Mouse (Mus musculus): ENCODE data around the gene Tnnt1. TPM values are rescaled to one million over a fixed set of nuclear protein-coding genes. Genes with fewer than 3 reads are reported as not detected.
A peak's percentile ranks its signal among the peaks of the same experiment; 100 is the strongest.

The Tnnt1 gene
- polyA plus RNA-seq, 1 experiment: 4.4 TPM

GRCm38 (mm10) chr7:4498251-4498650, 17.9 kb downstream of the Tnnt1 start:
- Histone ChIP-seq H3K4me1 (ENCODE audit: control insufficient read depth, insufficient read depth, low read length) (peaks cover 64% of the 10 kb centered on the region), H3K27ac (ENCODE audit: insufficient read depth, low read depth, low read length) (peak overlapping the region; percentile 17; the same call in 1 of the 2 replicates), H3K4me3 (ENCODE audit: insufficient read depth, low read length) (peak overlapping the region; percentile 95)
- TF ChIP-seq CTCF (IDR thresholded peaks at IDR 0.05; ENCODE audit: low read depth, low read length) (no peak), POLR2A (IDR thresholded peaks at IDR 0.05; ENCODE audit: borderline replicate concordance, low read depth, low read length) (no peak)

DNA sequence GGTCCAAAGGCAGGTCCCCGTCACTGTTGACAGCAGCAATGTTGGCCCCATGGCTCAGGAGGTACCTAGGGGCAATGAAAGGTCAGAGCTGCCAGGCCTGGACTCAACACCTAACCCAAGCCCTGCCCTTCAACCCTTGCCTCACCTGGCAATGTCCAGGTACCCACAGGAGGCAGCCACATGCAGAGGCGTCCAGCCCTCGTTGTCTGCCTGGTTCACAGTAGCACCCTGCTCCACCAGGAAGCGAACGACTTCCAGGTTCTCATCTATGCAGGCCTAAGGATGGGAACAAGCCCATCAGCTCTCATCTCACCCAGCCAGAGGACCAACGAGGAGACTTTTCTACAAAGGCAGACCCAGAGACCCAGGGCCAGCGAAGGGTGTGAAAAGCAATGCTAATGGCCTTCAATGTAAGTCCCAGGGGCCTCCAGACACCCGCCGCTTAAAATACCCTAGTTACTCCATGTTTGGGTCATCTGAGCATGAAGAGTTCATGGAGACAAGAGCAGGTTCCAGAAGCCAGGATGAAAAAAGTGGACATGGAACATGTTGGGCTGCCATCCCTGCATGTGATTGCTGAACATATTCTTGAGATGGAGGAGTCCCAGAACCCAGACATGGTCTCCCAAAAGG, 18.8 kb downstream of the Tnnt1 start:
- H3K27ac ChIP-seq (ENCODE audit: insufficient read depth, low read depth, low read length): no peak overlapping the region
- no peak for TF ChIP-seq CTCF (IDR thresholded peaks at IDR 0.05; ENCODE audit: low read depth, low read length)
- TF ChIP-seq POLR2A (IDR thresholded peaks at IDR 0.05; ENCODE audit: borderline replicate concordance, low read depth, low read length): no peak
- H3K4me1 ChIP-seq (ENCODE audit: control insufficient read depth, insufficient read depth, low read length): peaks cover 66% of the 10 kb centered on the region
- no peak overlapping the region for H3K4me3 ChIP-seq (ENCODE audit: insufficient read depth, low read length)

DNA sequence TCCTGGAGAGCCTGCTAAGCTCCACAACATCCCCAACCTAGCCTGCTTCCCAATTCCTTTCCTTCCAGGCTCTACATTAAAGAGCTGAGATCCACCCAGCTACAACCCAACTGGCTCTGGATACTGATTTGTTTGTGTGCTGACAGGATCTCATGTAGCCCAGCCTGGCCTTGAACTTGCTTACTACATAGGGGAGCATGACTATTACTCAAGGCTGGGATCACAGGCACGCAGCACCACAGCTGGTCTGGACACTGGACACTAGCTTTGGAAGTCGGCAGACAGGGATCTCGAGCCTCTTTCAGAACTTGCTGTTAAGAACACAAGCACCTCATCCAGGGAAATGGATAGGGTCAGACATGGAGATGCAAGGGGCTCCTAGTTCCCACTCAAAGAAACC, 19.7 kb downstream of the Tnnt1 start:
- TF ChIP-seq CTCF (IDR thresholded peaks at IDR 0.05; ENCODE audit: low read depth, low read length): no peak
- TF ChIP-seq POLR2A (IDR thresholded peaks at IDR 0.05; ENCODE audit: borderline replicate concordance, low read depth, low read length): no peak

GRCm38 (mm10) chr7:4493991-4494390, 22.2 kb downstream of the Tnnt1 start:
- Histone ChIP-seq H3K4me1 (ENCODE audit: control insufficient read depth, insufficient read depth, low read length) (peaks cover 74% of the 10 kb centered on the region), H3K27ac (ENCODE audit: insufficient read depth, low read depth, low read length) (peak overlapping the region; percentile 69), H3K4me3 (ENCODE audit: insufficient read depth, low read length) (no peak overlapping the region)
- TF ChIP-seq POLR2A (IDR thresholded peaks at IDR 0.05; ENCODE audit: borderline replicate concordance, low read depth, low read length): no peak
- no peak for TF ChIP-seq CTCF (IDR thresholded peaks at IDR 0.05; ENCODE audit: low read depth, low read length)

More for the DNA sequence above, 19.7 kb downstream of the Tnnt1 start:
- Histone ChIP-seq H3K4me3 (ENCODE audit: insufficient read depth, low read length) (no peak overlapping the region), H3K4me1 (ENCODE audit: control insufficient read depth, insufficient read depth, low read length) (peaks cover 75% of the 10 kb centered on the region), H3K27ac (ENCODE audit: insufficient read depth, low read depth, low read length) (no peak overlapping the region)

DNA sequence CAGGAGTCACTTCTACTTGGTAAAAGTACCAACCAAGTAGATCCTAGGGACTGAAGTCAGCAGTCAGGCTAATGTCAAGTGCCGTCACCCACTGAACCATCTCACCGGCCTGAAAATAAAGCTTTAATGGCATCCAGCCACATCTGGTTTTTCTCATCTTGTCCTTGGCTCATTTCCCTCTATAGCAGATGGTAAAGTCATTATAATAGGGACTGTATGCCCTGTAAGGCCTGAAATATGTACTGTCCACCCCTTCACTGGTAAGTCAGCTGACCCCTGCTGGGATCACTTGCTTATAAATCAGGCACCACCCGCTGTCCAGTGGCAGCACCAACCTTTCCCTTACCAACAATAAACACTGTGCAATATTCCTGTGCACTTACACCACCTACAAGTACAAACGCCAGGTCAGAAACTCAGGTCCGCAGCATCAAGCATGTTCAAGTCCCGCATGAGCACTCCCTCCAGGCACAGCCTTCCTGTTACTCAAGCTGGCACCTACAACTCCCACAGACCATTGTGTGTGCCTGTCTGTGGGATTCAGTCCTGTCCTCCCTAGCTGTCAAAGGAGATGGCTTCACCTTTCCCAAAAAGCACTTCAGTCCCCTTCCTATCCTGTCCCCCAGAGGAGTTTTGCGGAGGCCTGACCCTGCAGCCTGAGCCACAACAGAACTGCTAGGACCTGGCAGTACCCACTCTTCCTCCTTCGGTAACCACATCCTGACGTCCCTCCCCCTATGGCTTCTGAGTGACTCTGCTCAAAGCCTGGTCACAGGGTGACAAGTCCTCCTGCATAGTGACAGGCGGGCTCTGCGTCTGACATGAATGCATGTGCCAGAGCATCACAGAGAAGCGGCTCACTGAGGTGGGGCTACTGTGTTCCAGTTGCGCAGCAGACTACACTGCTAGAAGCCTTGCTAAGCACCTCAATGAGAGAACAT, 23.6 kb downstream of the Tnnt1 start:
- TF ChIP-seq POLR2A (IDR thresholded peaks at IDR 0.05; ENCODE audit: borderline replicate concordance, low read depth, low read length): no peak
- TF ChIP-seq CTCF (IDR thresholded peaks at IDR 0.05; ENCODE audit: low read depth, low read length): no peak
- Histone ChIP-seq H3K4me1 (ENCODE audit: control insufficient read depth, insufficient read depth, low read length) (peaks cover 60% of the 10 kb centered on the region), H3K27ac (ENCODE audit: insufficient read depth, low read depth, low read length) (peak overlapping the region; percentile 45), H3K4me3 (ENCODE audit: insufficient read depth, low read length) (no peak overlapping the region)

GRCm38 (mm10) chr7:4491308-4491707, 24.9 kb downstream of the Tnnt1 start:
- TF ChIP-seq CTCF (IDR thresholded peaks at IDR 0.05; ENCODE audit: low read depth, low read length) (no peak), POLR2A (IDR thresholded peaks at IDR 0.05; ENCODE audit: borderline replicate concordance, low read depth, low read length) (no peak)
- Histone ChIP-seq H3K27ac (ENCODE audit: insufficient read depth, low read depth, low read length) (peak overlapping the region; percentile 27; the same call in 1 of the 2 replicates), H3K4me3 (ENCODE audit: insufficient read depth, low read length) (no peak overlapping the region), H3K4me1 (ENCODE audit: control insufficient read depth, insufficient read depth, low read length) (peaks cover 54% of the 10 kb centered on the region)

DNA sequence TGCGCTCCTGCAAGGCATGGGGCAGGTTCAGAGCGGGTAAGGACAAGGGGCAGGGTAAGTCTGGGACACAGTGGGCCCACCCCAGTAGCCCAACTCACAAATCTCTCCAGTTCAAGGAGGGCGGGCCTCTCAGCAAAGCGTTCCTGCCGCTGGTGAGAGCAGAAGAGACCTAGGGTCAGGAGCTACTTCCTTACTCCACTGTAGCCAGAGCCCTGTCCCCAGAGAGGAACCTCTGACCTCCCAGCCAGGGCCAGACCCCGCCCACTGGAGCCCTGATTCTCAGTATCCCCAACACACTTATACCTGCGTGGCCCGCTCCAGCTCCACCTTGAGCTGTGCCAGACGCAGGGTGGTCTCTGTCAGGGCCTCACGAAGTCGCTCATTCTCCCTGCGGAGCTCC, 33.9 kb downstream of the Tnnt1 start:
- Histone ChIP-seq H3K4me1 (ENCODE audit: control insufficient read depth, insufficient read depth, low read length) (no peaks in the 10 kb centered on the region), H3K4me3 (ENCODE audit: insufficient read depth, low read length) (no peak overlapping the region), H3K27ac (ENCODE audit: insufficient read depth, low read depth, low read length) (no peak overlapping the region)
- TF ChIP-seq POLR2A (IDR thresholded peaks at IDR 0.05; ENCODE audit: borderline replicate concordance, low read depth, low read length) (no peak), CTCF (IDR thresholded peaks at IDR 0.05; ENCODE audit: low read depth, low read length) (no peak)

DNA sequence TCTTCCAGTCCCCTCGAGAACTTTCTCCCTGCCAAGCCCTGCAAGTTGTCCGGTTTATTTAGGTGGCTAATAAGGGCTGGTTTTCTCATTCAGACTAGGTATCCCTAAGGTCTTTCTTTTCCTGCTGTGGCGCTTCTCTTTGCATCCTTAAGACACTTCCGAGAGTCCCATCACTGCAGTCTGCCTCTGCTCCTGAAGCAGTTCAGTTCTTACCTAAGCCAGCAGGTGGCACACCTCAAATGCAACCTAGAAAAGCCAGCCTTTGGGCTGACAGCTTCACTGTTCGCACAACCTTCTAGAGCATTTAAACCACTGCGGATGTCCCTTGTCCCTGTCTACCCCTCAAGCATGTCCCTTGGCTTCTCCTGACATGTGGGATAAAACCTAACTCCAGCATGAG, 36.5 kb downstream of the Tnnt1 start:
- no peak for TF ChIP-seq CTCF (IDR thresholded peaks at IDR 0.05; ENCODE audit: low read depth, low read length)
- no peak for TF ChIP-seq POLR2A (IDR thresholded peaks at IDR 0.05; ENCODE audit: borderline replicate concordance, low read depth, low read length)
- H3K4me3 ChIP-seq (ENCODE audit: insufficient read depth, low read length): no peak overlapping the region
- H3K27ac ChIP-seq (ENCODE audit: insufficient read depth, low read depth, low read length): no peak overlapping the region
- H3K4me1 ChIP-seq (ENCODE audit: control insufficient read depth, insufficient read depth, low read length): no peaks in the 10 kb centered on the region

- TF ChIP-seq CTCF (IDR thresholded peaks at IDR 0.05; ENCODE audit: low read depth, low read length): no peak
- no peak for TF ChIP-seq POLR2A (IDR thresholded peaks at IDR 0.05; ENCODE audit: borderline replicate concordance, low read depth, low read length)
- Histone ChIP-seq H3K27ac (ENCODE audit: insufficient read depth, low read depth, low read length) (no peak overlapping the region), H3K4me3 (ENCODE audit: insufficient read depth, low read length) (peak overlapping the region; percentile 46), H3K4me1 (ENCODE audit: control insufficient read depth, insufficient read depth, low read length) (no peaks in the 10 kb centered on the region)
Observed at GRCm38 (mm10) chr7:4478796-4479291, 37.3 kb downstream of the Tnnt1 start.
